Mouse (Mus musculus): ENCODE measurements at regions not wholly inside any gene's neighbourhood (a gene's known extent, or its start where the extent isn't known, plus 50 kb on each side); places are given as distances from the start of the nearest gene placed in this dataset.
"Not testable (repeated sequence)": the region's sequence is repeated elsewhere in the genome, so short reads cannot be mapped to it uniquely, and the experiment has no call there.

DNA sequence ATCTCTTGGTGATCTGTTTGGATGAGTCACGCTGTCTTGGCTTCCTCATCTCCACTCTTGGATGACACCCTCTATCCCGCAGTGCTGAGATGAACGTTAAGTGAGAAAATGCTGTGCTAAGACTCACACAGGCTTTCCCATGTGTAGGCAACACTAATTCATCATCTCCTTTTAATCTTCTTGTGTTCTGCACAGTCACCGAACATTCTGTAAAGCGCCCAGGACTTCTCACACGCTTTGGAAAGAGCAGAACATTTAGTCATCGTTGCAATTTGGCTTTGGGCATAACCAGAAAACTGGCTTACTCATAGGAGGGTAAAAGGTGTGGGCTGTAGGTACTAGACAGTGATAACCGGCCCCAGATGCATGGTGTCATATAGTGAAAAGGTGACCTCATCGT is 94.9 kb downstream of the Plppr4 start:
- no peak for DNase-seq
- intact Hi-C loops (cut with DNase I) = no loop called here

- no peak for DNase-seq
- intact Hi-C loops (cut with DNase I) = no loop called here
Observed at GRCm38 (mm10) chr3:117247833-117248232, 112.8 kb downstream of the Plppr4 start.

DNA sequence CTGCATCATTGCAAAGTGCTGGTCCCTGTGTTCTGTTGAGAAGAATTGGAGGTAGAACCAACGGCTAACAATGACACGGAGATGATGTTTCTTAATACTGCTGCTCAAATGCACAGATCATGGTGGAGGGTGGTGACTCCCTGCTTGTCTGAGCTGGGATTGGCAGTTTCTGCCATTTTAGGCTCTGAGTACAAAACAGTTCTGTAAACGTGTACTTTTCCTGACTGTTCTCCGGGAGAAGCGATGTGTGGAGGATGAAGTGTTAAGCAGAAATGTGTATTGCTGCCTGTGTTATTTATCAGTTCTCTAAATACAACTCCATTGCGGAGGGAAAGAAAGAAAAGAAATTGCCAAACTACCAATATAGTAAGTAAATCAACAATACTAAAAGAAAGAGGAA is 118.9 kb downstream of the Plppr4 start:
- intact Hi-C loops (cut with DNase I) = no loop called here
- DNase-seq = no peak

DNA sequence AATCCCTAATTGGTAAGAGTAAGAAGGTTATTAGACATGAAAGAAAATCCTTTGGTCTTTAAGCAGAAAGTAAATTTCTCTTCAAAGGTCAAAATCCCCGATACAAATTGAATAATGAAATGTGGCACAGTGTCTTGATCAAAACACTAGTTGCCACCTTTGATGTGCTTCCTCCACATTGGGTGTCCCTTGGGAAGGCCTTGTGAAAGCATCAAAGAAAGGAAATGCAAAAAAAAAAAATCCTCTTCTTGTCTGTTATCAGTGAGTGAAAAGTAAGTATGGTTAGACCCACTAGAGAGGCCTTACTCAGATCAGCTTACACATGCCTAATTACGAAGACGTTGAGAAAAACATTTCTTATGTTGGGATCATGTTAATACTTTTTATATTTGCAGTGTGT is 134.1 kb downstream of the Plppr4 start:
- DNase-seq = no peak
- intact Hi-C loops (cut with DNase I) = no loop called here

DNA sequence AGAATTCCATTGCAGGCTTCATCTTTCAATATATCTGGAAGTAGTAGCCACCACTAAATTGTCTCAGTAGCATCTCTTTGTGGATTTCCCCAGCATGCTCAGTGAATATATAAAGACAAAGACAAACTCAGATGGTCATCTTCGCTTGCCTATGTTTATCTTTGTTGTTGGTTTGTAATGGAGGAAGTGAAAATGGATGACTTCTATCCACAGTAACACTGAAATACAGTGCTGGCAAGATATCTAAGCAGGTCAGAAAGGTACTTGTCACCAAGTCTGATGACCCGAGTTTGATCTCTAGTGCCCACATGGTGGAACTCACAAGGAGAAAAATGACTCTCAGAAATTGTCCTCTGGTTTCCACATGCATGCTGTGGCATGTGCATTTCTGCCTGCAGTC is 135.6 kb downstream of the Plppr4 start:
- DNase-seq = no peak
- intact Hi-C loops (cut with DNase I) = no loop called here

- DNase-seq = no peak
- intact Hi-C loops (cut with DNase I) = no loop called here
Observed at GRCm38 (mm10) chr3:117217952-117218351, 142.7 kb downstream of the Plppr4 start.

GRCm38 (mm10) chr3:117191903-117192302 is 168.8 kb downstream of the Plppr4 start:
- intact Hi-C loops (cut with DNase I) = no loop called here
- no peak for DNase-seq

- intact Hi-C loops (cut with DNase I) = no loop called here
Observed at GRCm38 (mm10) chr3:117188782-117189500, 171.7 kb downstream of the Plppr4 start.

GRCm38 (mm10) chr3:117183654-117184184 is 177.0 kb downstream of the Plppr4 start:
- intact Hi-C loops (cut with DNase I) = no loop called here
- no peak for DNase-seq

More at GRCm38 (mm10) chr3:117188782-117189500, 171.7 kb downstream of the Plppr4 start:
- DNase-seq = no peak

GRCm38 (mm10) chr3:117169740-117170139 is 190.9 kb downstream of the Plppr4 start:
- intact Hi-C loops (cut with DNase I) = no loop called here
- no peak for DNase-seq

- no peak for DNase-seq
- intact Hi-C loops (cut with DNase I) = no loop called here
Observed at GRCm38 (mm10) chr3:117163046-117163445, 194.3 kb upstream of the Palmd start.

DNA sequence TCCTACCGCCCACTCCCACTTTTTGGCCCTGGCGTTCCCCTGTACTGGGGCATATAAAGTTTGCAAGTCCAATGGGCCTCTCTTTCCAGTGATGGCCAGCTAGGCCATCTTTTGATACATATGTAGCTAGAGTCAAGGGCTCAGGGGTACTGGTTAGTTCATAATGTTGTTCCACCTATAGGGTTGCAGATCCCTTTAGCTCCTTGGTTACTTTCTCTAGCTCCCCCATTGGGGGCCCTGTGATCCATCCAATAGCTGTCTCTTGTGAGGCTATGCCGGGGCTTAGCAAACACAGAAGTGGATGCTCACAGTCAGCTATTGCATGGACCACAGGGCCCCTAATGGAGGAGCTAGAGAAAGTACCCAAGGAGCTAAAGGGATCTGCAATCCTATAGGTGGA is 191.9 kb upstream of the Palmd start:
- intact Hi-C loops (cut with DNase I); DNase-seq: not testable (repeated sequence)

GRCm38 (mm10) chr3:117155274-117155673 is 186.5 kb upstream of the Palmd start:
- DNase-seq = no peak
- intact Hi-C loops (cut with DNase I) = no loop called here

- intact Hi-C loops (cut with DNase I) = loop anchor here (1.0 kb wide), 1 partner anchor 286 kb away; no protein-coding TSS in a partner anchor
Observed at GRCm38 (mm10) chr3:117153011-117153473, 184.3 kb upstream of the Palmd start.

DNA sequence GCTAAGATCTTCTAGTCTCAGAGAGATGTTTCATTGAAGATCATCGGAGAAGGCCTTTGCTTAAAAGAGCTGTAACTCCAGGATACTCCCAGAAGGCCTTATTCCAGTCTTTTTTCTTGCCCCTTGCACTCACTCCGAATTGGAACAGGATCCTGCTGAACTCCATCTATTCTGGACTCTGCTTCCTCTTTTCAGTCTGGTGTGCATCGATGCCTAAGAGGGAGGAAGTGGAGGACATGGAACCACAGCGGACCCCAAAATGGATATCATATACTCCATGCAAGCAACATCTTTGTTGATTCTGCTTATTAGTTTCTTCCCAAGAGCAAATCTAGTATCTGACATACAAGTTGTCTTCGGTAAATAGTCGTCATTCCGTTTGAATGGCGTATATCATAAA is 183.6 kb upstream of the Palmd start:
- no peak for DNase-seq
- intact Hi-C loops (cut with DNase I) = no loop called here

More at GRCm38 (mm10) chr3:117153011-117153473, 184.3 kb upstream of the Palmd start:
- DNase-seq = no peak

- DNase-seq = no peak
- intact Hi-C loops (cut with DNase I) = no loop called here
Observed at GRCm38 (mm10) chr3:117147414-117147813, 178.6 kb upstream of the Palmd start.

DNA sequence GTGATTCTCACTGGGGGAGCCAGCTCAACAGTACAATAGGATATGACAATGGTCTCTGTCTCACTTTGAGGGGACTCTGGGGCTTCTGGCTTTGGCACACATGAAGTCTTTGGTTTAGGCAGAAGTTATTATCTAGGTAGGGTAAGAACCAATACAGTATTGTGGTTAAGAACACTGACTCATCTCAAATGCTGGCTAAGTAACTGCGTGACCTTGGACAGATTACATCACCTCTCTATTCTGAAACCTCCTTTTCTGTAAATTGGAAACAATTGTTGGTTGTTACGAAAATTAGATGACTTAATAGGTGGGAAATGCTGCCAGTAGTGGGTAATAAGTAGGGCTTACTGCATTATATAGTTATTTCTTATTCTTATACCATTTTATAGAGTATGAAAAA is 171.0 kb upstream of the Palmd start:
- no peak for DNase-seq
- intact Hi-C loops (cut with DNase I) = no loop called here

- intact Hi-C loops (cut with DNase I) = no loop called here
- DNase-seq = no peak
Observed at GRCm38 (mm10) chr3:117138720-117139119, 169.9 kb upstream of the Palmd start.

GRCm38 (mm10) chr3:117132897-117133296 is 164.1 kb upstream of the Palmd start:
- DNase-seq = no peak

DNA sequence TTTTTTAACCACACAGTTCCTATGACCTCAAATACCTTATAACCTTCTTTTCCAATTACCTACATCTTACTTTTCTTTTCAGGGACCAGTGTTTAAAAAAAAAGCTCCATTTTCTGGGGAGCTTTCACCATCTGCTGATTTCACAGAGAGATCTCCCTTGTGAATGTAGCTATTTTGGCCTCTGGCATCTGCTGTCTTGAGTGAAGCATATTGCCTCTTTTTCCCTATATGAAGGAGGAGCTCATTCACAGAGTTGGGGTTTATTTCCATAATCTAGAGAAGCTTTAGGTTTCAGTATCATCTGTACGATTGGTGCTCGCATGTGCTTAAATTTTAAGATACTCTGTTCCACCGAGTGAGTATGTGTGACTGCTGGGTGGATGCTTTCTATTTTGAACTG is 153.4 kb upstream of the Palmd start:
- intact Hi-C loops (cut with DNase I) = loop anchor here (10.0 kb wide), 1 partner anchor 663 kb away; no protein-coding TSS in a partner anchor

More at GRCm38 (mm10) chr3:117132897-117133296, 164.1 kb upstream of the Palmd start:
- intact Hi-C loops (cut with DNase I) = no loop called here

GRCm38 (mm10) chr3:117120086-117121055 is 151.6 kb upstream of the Palmd start:
- peak; percentile 19 to 30 for DNase-seq
- intact Hi-C loops (cut with DNase I) = loop anchor here (1.0 to 10.0 kb wide), 2 partner anchors 318 to 664 kb away; no protein-coding TSS in a partner anchor

More for the DNA sequence above, 153.4 kb upstream of the Palmd start:
- no peak for DNase-seq

Measured in heart, postnatal 36 days (tissue).